Mouse (Mus musculus): Measurements from ENCODE around the gene Gstp3.
"Not testable (repeated sequence)": the region's sequence is repeated elsewhere in the genome, so short reads cannot be mapped to it uniquely, and the experiment has no call there.

Gstp3 gene

DNA sequence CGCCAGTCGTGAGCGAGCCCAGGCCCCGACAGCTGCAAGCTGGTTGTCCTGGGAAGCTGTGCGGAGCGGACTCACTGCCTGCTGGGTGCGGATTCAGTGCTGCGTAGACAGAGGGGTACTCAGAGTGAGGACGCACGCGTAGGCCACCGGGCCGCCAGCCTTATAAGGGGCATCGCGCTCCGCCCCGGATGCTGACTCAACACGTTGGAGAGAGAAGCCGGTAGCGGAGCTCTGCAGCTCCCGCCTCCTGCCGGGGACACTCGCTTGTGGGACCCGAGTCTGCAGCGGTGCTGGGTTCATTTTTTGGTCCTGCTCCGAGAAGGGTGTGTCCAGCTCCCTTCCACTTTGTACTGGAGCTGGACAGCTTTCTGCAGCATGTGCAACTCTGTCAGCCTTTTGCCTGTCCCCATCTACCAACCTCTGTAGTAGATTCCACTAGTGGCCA is 21.6 kb downstream of the Gstp3 start, which contains the start of gene Gstp1:
Gene Gstp1, minus strand, starts transcription at position 198 of the 445 bp plus-strand sequence.
- peak; percentile 92 for DNase-seq (ENCODE audit: low spot score)

DNA sequence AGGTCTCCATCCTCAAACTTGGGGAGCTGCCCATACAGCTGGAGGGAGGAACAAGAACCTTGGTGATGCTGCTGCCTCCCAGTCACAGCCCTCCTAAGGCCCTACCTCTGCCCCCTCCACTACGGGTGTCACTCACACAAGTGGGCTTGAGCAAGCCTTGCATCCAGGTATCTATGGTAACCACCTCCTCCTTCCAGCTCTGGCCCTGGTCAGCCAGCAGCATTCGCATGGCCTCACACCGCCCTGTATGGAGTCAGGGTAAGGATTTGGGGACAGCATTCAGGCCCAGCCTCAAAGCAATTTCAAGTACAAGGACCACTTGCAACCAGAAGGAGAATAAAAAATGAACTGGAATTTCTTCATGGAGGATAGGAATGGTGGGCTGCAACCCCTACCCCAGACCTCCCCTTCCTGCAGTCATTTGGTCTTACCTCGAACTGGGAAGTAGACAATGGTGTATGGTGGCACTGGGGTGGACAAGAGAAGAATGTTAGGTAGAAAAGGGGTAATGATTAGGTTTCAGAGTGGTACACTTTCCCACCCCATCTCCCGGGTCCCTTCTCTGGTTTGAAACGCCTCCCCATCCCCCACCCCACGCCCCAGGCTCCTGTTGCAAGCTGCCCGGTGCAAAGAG is 22.1 kb downstream of the Gstp3 start:
- not testable (repeated sequence) for DNase-seq (ENCODE audit: low spot score)

DNA sequence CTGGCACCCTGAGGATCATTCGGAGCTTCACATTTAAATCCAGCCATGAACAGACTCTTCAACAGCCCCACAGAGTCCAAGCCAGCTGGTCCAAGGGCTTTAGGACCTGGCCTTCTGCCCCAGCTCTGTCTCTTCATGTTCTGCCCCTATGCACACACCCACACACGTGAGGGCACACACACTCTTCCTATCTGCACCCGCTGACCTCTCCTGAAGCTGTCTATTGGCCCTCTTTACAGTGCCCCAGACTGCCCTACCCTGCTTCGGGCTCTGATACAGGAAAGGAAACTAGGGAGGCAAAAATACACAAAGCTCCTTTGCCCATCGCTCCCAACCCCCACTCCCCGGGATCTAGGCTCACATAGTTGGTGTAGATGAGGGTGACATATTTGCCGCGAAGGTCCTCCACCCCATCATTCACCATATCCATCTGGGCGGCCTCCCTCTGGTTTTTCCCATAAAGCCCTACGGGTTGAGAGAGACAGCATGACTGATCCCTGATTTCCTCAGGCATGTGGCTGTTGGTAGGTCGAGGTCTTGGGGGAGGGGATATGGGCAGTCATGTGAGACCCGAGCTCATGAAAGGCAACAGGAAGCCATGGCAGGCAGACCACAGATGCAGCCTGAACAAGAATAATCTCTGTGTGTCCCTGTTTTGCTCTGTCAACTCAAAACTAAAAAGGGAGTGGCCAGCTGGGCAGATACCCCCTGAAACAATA is 22.9 kb downstream of the Gstp3 start:
- no peak for DNase-seq (ENCODE audit: low spot score)

DNA sequence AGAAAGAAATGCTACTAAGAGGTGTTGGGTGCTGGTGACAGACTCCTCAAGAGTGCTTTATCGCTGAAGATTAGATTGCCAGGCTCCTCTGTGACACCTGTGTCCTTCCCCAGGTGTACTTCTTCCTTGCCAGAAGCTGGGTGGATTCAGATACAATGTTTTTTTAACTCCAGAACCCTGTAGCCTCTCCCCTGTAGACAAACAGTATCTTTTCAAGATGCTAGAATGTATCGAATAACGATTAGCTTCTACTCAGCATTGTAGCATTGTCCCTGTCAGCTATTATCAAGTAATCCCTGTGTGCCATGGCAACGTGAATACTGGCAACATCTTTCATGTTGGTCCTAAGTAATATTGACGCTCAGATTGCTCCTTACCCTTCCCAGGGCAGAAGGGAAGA is 25.6 kb downstream of the Gstp3 start:
- no peak for DNase-seq (ENCODE audit: low spot score)

DNA sequence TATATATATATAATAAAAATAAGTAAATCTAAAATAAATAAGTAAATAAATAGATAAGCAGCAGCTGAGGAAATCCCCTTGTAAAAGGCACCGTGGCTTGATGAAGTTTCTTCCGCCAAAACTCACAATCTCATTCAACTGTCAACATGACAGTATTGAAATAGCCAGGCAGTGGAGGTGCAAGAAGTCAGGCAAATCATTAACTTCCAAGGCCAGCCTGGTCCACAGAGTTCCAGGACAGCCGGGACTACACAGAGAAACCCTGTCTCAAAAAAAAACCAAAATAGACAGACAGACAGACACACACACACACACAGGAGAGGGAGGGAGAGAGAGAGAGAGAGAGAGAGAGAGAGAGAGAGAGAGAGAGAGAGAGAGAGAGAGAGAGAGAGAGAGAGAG is 26.1 kb downstream of the Gstp3 start:
- no peak for DNase-seq (ENCODE audit: low spot score)

DNA sequence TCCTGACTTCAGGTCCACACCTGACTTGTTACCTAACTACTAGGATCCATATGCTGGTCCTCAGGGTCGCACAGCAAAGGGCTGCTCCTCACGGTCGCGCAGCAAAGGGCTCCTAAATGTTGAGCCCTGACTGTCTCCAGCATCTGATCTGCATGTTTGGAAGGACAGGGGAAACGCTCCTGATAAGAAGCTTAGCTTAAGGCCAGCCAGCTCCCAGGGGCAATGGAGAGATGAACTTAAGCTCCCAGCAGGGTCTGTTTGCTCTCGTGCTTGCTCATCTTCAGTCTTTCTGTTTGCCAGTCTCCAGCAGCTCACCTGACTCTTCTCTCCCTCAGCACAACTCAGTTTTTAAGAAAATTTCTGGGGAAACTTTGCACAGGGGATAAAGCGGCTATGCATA is 26.7 kb downstream of the Gstp3 start:
- DNase-seq (ENCODE audit: low spot score), result no peak

DNA sequence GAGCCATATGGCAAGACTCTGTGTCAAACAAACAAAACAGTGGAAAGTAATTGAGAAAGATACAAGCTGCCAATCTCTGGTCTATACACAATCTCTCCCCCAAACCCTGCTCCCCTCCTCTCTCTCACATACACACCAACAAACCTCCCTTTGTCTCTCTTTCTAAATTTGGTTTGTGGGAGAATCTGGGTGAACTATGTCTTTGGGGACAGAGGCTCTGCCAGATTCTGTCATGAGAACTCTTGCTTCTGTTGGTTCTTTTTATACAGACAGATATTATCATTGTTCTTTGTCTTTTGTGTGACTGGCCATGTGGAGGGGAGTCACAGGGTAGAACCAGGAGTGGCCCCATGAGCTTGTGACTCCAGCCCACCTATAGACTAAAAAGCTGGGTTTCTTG is 31.8 kb downstream of the Gstp3 start:
- DNase-seq (ENCODE audit: low spot score), result no peak

DNA sequence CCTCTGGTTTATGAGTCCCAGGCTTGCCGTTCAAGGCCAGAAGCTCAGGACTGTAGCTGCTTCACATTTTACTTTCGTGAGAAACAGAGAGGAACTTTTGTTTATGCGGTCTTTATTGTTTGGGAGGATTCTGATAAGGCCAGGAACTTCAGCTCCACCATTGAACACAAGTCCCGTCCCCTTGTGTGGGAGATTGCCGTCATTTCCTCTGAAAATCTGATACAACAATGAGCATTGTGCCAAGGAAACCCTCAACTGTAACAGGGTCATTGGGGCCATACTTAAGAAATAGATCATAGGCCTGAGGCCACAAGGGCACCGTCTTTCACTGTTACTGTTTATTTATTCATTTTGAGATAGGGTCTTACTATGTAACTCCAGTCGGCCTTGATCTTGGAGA is 36.2 kb downstream of the Gstp3 start:
- DNase-seq (ENCODE audit: low spot score), result peak; percentile 43

DNA sequence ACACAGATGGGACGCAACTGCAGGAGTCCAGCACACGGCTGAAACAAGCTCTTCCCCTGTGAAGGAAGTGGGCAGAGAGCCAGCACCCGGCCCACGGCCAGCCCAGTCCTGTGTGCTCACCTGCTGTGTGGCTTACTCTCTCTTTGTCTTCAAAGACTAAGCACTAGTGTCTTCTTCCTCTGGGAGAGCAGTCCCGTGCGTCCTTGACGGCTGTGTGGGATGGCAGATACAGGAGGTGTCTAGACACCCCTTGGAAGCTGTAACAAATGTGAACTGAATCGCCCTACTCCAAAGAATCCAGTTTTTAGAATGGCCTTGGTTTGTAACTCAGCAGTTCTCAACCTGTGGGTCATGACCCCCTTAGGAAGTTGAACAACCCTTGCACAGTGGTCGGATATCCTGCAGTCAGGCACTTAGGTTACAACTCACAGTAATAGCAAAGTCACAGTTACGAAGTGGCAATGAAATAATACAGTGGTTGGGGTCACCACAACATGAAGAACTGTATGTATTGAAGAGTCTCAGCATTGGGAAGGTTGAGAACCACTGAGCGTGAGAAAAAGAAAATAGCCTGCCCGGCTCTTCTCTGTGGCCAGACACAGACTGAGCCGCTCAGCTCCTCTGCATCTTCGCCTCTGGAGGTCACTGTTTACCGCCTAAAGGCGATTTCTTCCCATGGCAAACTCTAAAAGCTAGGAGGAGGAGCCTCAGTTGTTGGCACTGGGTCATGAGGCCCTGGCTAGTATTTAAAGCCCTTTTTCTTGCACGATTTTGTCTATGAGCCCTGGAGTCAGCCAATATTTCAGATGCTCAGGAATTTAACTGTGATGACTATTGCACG is 40.4 kb downstream of the Gstp3 start:
- DNase-seq (ENCODE audit: low spot score), result peak; percentile 90

DNA sequence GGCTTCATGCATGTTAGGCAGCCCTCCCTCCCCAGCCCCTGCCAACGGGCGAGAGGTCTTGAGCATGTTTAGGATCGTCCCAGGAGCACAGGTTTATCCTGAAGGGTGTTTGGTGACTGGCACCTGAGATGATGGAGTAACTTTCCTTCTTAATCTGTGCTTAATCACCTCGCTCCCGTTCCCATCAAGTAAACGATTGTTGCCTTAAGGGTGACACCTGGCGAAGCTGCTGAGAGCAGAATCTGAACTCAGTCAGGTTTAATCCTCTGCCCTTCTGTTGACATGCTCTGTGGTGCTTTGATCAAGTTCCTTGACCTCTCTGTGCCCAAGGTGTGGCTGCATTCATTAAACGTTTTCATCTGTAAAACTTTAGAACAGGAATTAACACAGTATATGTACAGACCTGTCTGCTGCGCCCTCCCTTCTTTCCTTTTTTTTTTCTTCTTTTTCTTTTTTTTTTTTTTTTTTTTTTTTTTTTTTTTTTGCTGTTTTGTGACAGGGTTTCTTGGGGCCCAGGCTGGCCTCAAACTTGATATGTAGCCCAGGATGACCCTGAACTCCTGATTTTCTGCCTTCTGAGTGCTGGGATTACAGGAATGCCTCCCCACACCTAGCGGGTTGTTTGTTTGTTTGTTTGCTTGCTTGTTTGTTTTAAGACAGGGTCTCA is 41.3 kb downstream of the Gstp3 start:
- DNase-seq (ENCODE audit: low spot score), result no peak

DNA sequence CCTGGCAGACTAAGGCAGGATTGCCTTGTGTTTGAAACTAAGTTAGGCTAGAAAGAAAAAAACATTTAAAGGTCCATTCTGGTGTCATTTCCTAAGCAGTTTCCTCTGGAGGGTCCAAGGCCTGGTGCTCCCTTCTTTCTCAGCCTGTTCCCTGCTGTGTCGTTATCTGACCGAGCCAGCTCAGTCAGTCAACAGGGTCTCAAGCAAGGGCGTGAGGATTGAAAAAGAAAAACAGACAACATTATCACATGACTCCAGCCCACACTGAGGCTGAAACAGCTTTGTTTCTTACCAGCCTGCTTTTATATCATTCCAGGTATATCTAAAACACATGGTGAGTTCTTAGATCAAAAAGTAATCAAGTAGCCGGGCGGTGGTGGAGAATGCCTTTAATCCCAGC is 43.7 kb downstream of the Gstp3 start:
- DNase-seq (ENCODE audit: low spot score), result no peak

DNA sequence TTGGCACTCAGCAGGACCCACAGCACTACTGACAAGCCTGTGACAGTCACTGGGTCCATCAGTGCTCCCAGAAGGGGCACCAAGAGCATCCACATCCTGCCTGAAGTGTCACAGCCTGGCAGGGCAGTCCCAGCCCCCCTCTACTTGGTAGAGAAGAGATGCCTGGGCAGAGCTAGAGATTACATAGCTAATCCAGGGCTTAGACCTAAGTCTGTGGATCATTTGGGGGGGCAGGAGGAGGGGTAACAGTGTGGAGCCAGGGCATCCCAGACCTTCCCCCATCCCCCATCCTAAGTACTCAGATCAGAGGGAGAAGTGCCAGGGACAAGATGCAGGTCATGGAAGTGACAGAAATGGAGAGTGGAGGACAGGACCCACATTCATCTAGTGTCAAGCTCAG is 44.6 kb downstream of the Gstp3 start:
- DNase-seq (ENCODE audit: low spot score), result no peak

DNA sequence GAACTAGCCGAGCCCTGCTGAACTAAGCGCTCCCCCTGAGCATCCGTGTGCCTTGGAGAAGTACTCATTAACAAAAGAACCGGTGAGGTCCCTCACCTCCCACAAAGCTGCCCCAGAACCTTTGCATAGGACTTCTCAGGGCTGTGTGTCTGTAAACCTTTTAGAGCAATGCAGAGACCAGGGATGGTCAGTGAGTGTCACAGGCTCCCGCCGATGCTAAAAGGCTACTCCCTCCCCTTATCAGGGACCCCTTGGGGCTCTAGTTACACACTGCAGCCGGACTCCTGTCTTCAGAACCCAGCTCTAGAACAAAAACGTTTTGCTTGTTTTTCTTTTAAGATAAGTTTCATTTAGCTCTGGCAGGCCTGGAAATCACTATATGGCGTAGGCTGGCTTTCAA is 46.3 kb downstream of the Gstp3 start:
- DNase-seq (ENCODE audit: low spot score), result no peak

DNA sequence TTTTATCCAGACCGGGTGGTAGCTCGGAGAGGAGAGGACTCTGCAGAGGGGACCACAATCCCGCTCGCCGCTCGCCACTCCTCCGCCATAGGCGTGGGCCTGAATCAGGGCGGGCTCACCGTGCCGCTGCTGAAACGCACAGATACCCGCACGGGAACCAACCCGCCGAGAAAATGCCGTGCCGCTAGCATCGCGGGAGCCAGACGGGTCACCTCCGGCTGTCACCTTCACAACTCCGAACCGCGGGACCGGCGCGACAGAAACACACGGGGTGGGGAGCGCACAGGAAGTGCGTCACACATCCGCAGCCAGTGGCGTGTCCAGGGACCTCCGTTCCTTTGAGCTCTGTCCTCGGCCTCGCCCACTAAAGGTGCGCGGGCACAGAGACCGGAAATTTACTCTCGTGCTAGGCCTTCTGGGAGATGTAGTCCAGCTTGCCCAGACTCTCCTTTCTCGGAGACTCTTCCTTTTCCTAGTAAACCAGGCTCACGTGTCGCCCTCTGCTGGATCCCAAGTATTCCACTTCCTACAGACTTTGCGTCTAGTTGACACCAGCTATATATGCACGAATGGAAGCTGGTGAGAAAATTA is 46.8 kb downstream of the Gstp3 start, which contains the start of gene Ndufv1:
Gene Ndufv1, minus strand, starts transcription at position 375 of the 591 bp plus-strand sequence.
- DNase-seq (ENCODE audit: low spot score), result peak; percentile 99

DNA sequence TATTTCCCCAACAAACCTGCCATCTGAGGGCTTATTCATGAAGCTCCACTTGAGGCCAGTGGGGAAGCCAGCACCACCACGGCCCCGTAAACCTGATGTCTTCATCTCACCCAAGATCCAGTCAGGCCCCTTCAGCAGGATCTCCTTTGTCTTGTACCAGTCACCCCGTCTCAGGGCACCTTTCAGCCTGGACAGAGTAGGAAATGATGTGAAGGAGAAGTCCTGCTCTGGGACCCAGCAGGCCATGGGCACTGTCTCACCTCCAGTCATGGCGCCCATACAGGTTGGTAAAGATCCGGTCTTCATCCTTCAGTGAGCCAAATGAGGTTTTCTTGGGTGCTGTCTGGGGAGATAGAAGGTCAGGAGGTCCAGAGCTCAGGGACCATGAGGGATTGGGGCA is 48.3 kb downstream of the Gstp3 start:
- DNase-seq (ENCODE audit: low spot score), result no peak
